Mouse (Mus musculus): ENCODE data around the gene Ercc5.
A peak's percentile ranks its signal among the peaks of the same experiment; 100 is the strongest.

The Ercc5 gene

DNA sequence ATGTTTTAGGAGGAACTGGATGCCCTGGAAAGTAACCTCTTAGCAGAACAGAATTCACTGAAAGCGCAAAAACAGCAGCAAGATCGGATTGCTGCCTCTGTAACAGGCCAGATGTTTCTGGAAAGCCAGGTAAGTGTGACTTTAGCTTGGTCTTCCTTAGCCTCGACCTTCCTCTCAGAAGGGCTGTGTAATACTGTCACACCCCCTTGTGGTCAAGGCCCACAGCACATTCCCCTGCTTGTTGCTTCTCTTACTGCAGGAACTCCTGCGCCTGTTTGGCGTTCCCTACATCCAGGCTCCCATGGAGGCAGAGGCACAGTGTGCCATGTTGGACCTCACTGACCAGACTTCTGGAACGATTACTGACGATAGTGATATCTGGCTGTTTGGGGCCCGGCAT is 26.4 kb downstream of the Ercc5 start:
- DNase-seq (ENCODE audit: low read depth, low spot score): no peak

DNA sequence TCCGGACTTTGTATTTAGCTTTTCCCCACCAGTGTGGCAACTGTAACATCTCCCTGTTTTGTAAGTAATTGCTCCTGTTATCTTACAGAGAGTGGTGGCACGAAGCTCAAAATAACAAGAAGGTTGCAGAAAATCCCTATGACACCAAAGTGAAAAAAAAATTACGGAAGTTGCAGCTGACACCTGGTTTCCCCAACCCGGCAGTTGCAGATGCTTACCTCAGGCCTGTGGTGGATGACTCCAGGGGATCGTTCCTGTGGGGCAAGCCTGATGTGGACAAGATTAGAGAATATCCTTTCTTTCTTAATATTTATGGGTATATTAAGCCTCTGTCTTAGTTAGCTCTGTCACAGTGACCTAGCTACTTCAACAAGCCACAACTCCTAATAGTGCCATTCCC is 30.5 kb downstream of the Ercc5 start:
- no peak for DNase-seq (ENCODE audit: low read depth, low spot score)

DNA sequence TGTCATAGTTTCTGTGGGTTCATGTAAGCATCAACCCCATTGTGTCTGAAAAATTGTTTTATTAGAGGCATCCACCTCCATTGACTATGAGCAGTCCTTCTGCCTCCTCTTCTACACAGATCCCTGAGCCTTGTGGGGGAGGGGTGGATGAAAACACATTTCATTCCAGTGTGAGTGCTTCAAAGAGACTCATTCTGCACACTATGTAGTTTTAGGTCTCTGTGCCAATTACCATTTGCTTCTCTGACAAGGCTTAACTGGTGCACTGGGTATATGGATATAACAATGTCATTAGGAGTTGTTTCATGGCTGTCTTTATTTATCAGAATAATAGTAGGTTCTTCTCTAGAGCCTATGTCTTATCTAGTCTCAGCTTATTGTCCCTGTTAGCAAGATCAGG is 38.9 kb downstream of the Ercc5 start:
- no peak for DNase-seq (ENCODE audit: low read depth, low spot score)

DNA sequence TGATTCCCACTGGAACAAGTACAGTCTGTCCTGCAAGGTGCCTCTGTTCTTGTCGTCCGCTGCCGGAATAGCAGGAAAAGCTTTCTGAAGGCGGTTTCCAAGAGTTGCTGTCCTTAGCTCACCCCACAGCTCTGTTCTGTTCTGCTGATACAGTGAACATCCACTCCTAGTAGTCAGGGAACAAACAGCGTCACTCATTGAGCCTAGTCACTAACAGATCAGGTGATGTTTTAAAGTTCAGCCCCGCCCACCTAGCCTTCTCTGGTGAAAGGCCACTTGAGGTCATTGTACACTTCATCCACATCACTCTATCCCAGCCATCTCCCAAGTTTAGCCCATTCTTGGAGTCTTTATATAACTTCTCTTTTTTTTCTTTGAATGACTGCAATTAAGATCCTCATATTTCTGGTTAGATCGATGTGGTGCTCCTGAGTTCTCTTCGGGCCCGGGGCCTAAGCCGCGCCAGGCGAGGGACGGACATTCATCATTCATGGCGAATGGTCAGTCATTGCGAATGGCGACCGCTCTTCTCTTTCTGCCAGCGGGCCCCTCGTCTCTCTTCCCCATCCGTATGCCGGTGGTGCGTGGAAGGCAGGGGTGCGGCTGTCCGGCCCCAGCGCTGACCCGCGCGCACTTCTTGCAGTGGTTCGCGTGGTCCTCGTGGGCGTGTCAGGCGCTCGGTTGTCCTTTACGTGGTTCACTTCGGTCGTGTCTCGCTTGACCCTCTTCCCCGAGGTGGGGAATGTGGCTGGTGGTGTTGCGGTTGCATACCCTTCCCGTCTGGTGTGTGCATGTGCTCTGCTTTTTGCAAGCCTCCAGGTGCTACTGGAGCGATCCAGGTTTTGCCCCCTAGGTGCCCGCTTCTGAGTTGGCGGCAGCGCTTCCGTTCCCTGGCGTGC is 51.0 kb downstream of the Ercc5 start:
- DNase-seq (ENCODE audit: low read depth, low spot score): peak; percentile 29

DNA sequence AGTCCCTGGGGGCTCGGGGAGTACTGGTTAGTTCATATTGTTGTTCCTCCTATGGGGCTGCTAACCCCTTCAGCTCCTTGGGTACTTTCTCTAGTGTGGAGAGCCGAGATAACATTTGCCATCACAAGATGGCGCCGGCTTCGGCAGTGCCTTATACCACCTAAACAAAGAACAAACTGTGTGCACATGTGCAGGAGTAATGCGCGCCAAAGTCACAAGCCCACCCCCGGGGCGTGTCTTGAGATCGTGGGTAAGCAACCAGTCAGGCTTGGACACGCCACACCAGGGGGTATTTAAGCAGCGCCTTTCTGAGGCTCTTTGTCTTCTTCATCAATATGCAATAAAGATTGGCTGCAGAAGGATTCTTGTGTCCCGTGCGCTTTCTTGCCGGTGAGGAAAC is 55.3 kb downstream of the Ercc5 start:
- DNase-seq (ENCODE audit: low read depth, low spot score): no peak

DNA sequence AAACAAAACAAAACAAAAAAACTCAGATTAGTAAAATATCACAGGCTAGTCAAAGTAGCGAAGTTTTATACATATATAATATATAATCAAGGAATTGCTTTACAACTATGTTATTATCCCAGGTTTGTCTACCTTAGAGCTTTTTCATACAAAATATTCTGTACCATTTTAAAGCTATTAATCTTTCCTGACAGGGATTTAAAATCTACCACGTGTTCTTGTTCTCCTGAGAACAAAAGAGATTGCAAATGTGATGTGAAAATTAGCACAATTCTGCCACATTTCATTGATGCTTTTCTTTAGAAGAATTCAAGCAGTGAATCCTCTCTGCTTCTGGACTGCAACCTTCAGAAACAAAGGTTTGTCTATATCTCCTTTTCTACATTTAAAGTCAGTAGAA is 66.9 kb downstream of the Ercc5 start:
- no peak for DNase-seq (ENCODE audit: low read depth, low spot score)

DNA sequence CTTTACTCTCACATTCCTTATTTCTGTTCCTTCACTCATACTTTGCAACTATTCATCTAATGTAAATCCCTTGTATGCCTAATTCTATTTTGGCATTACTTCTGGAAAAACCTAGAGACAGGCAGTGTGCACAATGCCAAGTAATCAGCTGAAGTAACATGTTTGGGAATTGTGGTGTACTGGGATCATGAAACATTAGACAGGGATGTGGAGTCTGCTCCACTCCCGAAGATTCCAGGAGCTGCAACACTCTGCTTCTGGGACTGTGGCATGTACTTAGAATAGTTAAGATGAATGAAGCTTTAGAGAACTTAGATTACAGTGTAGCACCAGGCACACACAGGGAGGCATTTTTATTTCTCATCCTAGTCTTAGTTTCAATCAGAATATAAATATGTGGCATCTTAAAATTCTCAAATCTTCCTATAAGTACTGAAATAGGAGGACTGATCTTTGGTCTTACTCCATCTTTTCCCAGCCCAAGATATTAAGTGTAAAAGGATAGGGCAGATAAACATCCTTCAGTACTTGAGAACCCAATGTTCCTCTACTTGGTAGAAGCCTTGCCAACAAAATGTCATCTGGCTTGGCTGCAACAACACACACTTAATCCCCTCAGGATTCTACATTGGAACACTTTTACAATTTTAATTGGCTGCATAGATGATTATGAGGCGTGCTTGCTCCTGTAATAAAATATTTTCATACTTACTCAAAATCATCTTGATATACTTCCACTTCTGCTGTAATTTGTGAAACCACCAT is 69.0 kb downstream of the Ercc5 start:
- DNase-seq (ENCODE audit: low read depth, low spot score): no peak

DNA sequence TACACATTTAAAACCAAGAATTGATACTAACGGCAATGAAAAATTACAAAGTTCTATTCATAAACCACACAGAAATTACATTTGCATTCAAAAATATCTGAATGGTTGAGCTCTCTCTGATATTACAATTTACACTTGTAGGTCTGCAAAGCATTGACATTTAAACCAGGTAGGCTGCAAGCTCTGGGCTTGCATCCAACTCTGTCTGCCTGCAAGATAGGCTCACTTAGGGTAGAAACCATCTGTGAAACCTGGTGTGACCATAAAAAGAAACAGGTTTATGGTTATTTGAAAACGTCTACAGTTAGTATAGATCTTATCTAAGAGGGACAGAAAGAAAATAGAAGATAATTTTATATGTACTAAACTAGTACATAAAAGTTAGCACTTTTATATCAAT is 69.6 kb downstream of the Ercc5 start:
- no peak for DNase-seq (ENCODE audit: low read depth, low spot score)

DNA sequence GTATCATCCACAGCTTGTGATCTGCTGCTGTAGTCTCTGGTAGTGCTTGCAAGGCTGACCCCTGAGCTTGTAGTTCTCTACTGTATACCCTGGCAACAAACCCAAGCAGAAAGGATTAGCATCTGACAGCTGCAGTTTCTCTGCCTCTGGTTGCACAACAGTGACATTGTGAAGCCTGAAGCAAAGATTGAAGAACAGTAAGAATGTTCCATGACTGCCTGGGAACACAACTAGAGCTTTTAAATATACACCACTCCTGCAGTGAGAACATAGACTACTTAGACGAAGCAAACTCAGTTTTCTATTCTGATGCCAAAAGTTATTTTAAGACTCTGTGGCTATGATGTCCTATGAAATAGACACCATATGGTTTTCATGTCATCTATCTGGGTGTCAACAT is 71.3 kb downstream of the Ercc5 start, which contains the start of gene Mettl21e:
TSS of gene Mettl21e (minus strand) at position 86 of the 400 bp plus-strand sequence.
- DNase-seq (ENCODE audit: low read depth, low spot score): no peak

DNA sequence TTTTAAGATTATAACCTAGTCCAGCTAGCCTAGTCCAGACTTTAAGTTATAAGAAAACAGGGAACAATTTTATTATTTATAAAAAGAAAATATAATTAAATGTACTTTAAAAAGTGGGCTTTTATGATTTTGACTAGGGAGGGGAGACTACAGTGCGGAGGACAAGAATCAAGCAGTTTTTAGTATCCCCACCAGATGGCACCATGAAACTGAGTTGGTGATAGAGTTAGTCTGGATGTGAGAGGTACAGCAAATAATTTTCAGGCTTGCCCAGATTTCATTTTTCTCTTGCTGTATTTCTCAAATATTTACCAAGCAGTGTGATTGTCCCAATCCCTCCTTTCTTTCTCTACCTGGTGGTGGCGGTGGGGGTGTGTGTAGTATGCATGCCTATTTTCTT is 81.5 kb downstream of the Ercc5 start:
- peak; percentile 53 for DNase-seq (ENCODE audit: low read depth, low spot score)
